Mouse (Mus musculus): ENCODE data around the gene Mon1a.

The Mon1a gene

DNA sequence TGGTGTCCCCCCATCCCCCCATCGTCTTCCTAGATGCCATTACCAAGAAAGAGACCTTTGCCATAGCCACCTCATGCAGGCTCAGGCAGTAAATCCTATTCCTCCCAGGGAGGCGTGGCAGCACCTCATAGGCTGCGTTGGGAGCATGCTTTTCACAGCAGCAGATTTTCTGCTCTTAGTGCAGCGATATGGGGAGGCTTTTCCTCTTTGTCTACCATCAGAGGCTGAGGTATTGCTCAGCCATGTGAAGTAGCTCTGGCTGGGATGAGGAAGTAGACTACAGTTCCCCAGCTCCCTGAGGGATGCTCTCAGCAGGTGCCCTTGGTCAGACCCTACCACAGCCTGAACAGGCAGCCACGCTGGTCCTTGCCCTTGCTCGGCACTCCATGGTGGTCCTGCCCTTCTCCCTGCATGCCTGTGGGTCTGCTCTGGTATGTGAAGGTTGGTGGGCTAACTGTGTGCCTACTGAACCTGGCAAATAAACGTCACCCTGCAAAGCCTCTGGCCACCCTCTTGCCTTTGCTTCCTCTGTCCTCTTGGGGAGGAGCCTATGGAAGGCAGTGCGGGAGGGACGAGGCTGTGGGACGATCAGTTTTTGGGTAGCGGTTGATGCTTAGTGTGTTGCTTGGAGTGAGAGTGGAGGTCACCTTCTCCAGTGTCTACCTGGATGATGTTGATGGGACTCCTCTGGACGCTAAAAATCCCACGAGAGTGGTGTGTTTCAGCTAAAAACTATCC is 61.4 kb downstream of the Mon1a start:
- DNase-seq (ENCODE audit: low spot score in 2 of 2) = no peak

DNA sequence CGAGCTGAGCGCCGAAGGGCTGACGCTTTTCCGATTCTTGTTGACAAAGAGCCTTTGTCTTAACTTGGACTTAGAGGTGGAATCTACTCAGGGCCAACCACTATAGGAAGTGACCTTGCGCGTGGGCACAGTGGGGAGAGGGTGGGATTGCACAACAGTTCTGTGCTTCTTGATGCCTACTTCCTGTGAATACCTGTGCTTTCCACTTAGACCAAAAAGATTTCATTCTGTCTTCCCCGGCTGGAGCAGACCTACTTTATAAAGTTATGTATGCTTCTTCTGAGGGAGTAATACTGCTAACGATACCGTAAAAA is 61.9 kb downstream of the Mon1a start, which contains the start of gene Traip:
Traip (plus strand) TSS at position 215 of the 314 bp plus-strand sequence.
- no peak for DNase-seq (ENCODE audit: low spot score in 2 of 2)

DNA sequence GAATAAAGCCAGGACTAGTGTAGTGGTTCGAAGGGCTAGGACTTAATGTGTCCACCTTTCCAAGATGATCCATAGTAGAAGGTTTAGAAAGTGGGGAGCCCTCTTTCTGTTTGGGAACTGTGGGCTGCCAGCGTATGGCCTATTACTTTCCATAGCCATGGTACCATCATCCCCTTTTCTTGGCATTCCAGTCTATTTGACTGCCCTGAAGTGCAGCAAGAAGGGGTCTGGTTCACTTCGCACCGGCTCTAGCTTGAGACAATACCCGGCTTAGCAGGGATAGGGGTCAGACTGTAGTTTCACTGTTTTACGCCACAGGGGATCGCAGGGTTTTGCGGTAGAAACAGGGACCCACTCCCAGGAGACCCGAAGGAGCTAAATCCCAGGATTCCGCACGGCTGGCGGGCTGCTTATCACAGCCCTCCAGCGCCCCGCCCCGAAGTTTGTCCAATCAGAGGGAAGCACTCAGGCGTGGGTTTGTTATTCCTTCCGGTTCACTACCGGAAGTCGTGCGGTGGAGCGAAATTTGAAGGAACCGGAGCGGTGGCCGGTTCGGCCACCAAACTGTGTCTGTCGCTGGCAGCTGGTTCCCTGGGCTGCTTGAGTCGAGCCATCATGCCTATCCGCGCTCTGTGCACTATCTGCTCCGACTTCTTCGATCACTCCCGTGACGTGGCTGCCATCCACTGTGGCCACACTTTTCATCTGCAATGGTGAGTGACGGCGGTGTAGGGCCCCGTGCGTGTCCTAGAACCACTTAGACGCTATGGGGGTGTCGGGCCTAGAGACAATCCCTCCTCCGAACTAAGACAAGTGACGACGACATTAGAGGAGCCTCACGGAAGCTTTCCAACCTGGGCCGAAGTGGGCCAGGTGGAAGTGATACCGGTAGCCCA is 62.8 kb downstream of the Mon1a start:
- peak; percentile 90 to 94 for DNase-seq (ENCODE audit: low spot score in 2 of 2)
